Mouse (Mus musculus): ENCODE results near the gene Cd2bp2.

DNA sequence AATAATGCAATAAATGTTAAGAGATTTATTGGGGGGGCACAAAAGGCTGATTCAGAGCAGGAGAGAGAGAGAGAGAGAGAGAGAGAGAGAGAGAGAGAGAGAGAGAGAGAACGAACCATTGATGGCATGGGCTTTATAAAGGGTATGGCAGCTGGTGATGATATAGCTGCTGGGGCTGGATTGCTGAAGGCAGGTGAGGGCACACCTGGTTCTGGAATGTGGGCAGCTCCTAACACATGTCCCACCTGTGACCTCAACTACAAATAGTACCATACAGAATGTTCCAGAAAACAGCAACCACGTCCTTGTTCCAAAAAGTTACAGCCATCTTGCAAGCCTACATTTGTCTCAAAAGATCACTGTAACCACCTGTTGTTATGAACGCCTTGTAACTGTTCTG lies 35.5 kb upstream of the Cd2bp2 start:
- no peak for TF ChIP-seq POLR2A (IDR thresholded peaks at IDR 0.05; ENCODE audit: extremely low read depth, insufficient read depth, low read length)
- TF ChIP-seq CTCF (IDR thresholded peaks at IDR 0.05; ENCODE audit: low read depth, low read length), result no peak
